Mouse (Mus musculus) hindbrain, postnatal 0 days (tissue): ENCODE results near the gene Itih1. TPM values are rescaled to one million over a fixed set of nuclear protein-coding genes. Genes with fewer than 3 reads are reported as not detected.

ENCODE experiments used
- ATAC-seq: fragments of 200-750 bp; cut with Nextera tagmentation; 2 replicates; pipeline ENCODE4 v1.8.0; 2017; ENCODE audit warnings: mild to moderate bottlenecking, moderate TSS enrichment, moderate library complexity
- DNase-seq: peaks from one replicate; pipeline ENCODE4 v3.0.0-alpha.2; 2015; ENCODE audit warnings: low spot score
- H3K27ac ChIP-seq: fragments of 300-500 bp; sonication (generic); 2 replicates; pipeline ENCODE4 v1.5.1; 2014; ENCODE audit warnings: mild to moderate bottlenecking
- H3K27me3 ChIP-seq: fragments of 300-500 bp; sonication (generic); 2 replicates; pipeline ENCODE4 v1.6.1; 2014; ENCODE audit warnings: low read length, mixed read lengths; ENCODE audit not compliant: insufficient read depth
- H3K36me3 ChIP-seq: fragments of 300-500 bp; sonication (generic); 2 replicates; pipeline ENCODE4 v1.6.1; 2014; ENCODE audit warnings: low read length, mixed read lengths; ENCODE audit not compliant: insufficient read depth
- H3K4me1 ChIP-seq: fragments of 300-500 bp; sonication (generic); 2 replicates; pipeline ENCODE4 v1.6.1; 2014; ENCODE audit warnings: antibody characterized with exemption, low read length, mixed read lengths; ENCODE audit not compliant: insufficient read depth
- H3K4me2 ChIP-seq: fragments of 300-500 bp; sonication (generic); 2 replicates; pipeline ENCODE4 v1.6.1; 2014; ENCODE audit warnings: low read depth, mild to moderate bottlenecking, low read length, moderate library complexity, mixed read lengths
- H3K4me3 ChIP-seq: fragments of 300-500 bp; sonication (generic); 2 replicates; pipeline ENCODE4 v1.5.1; 2014; ENCODE audit warnings: low read length
- H3K9ac ChIP-seq: fragments of 300-500 bp; sonication (generic); replicated peaks from 2 replicates; pipeline ENCODE4 v1.6.1; 2014; ENCODE audit warnings: mild to moderate bottlenecking, low read length, moderate library complexity, mixed read lengths
- H3K9me3 ChIP-seq: fragments of 300-500 bp; sonication (generic); 2 replicates; pipeline ENCODE4 v1.6.1; 2016; ENCODE audit warnings: low read length, mixed read lengths
- CTCF ChIP-seq: IDR thresholded peaks from 2 replicates; pipeline ENCODE4 v1.5.1; 2016; ENCODE audit warnings: antibody characterized with exemption, control low read depth, low read depth
- WGBS: fragments of 180-500 bp; shearing (Covaris S2); extraction: QIAGEN DNeasy Blood & Tissue Kit; methylation state at CpG from one replicate; pipeline ENCODE4 v1.1.7; 2014; 5-methylcytosine and 5-hydroxymethylcytosine counted together
- polyA plus RNA-seq: library from polyadenylated mRNA; unstranded; fragments of >200 nt; fragmentation: Nextera tagmentation; extraction: Ambion mirVana; gene quantifications from 2 replicates; pipeline ENCODE4 v1.2.1, GENCODE M21; 2015
- total RNA-seq: library from RNA; depleted of rRNA; stranded (reverse); fragments of >200 nt; gene quantifications from 2 replicates; pipeline ENCODE4 v1.2.3, GENCODE M21; 2014; rRNA removed

The Itih1 gene
- total and polyA plus RNA-seq, 2 experiments from 2014 or later: not detected

DNA sequence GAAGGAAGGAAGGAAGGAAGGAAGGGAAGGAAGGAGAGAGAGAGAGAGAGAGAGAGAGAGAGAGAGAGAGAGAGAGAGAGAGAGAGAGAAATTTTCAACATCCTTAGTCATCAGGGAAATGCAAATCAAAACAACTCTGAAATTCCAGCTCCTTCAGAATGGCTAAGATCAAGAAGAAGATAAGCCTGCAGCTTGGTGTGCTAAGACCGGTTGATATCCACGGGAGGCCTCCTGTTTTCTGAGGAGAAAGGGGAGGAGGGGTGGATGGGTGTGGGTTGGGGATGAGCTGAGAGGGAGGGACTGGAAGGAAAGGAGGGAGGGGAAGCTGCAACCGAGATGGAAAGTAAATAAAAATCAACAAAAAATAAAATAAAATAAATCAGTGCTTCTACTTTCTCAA, 57.8 kb downstream of the Itih1 start:
- no peaks in the 10 kb centered on the region for H3K9me3 ChIP-seq
- H3K36me3 ChIP-seq: no peaks in the 10 kb centered on the region
- H3K4me3 ChIP-seq: no peak overlapping the region
- H3K4me2 ChIP-seq: no peak overlapping the region
- DNase-seq: no peak
- 0 out of 2 replicates have a peak, but pooled peaks cover 6% of the 10 kb centered on the region for H3K4me1 ChIP-seq
- no peak for TF ChIP-seq CTCF
- WGBS: 15% methylated on average over 3 of the region's 3 CpGs
- no peaks in the 10 kb centered on the region for H3K27me3 ChIP-seq
- no peak overlapping the region for H3K9ac ChIP-seq
- ATAC-seq: no peak
- H3K27ac ChIP-seq: no peak overlapping the region

GRCm38 (mm10) chr14:30881718-30882108, 61.4 kb downstream of the Itih1 start:
- Histone ChIP-seq H3K4me2 (no peak overlapping the region), H3K4me3 (no peak overlapping the region), H3K27me3 (no peaks in the 10 kb centered on the region), H3K9ac (no peak overlapping the region), H3K9me3 (no peaks in the 10 kb centered on the region), H3K4me1 (no peaks in the 10 kb centered on the region), H3K36me3 (no peaks in the 10 kb centered on the region), H3K27ac (no peak overlapping the region)
- ATAC-seq: 0 out of 2 replicates have a peak, but pooled peaks have one; percentile 24
- DNase-seq: no peak
- TF ChIP-seq CTCF: peak; percentile 22; the same call in 1 of the 2 replicates
- 88% methylated on average over 3 of the region's 3 CpGs for WGBS

DNA sequence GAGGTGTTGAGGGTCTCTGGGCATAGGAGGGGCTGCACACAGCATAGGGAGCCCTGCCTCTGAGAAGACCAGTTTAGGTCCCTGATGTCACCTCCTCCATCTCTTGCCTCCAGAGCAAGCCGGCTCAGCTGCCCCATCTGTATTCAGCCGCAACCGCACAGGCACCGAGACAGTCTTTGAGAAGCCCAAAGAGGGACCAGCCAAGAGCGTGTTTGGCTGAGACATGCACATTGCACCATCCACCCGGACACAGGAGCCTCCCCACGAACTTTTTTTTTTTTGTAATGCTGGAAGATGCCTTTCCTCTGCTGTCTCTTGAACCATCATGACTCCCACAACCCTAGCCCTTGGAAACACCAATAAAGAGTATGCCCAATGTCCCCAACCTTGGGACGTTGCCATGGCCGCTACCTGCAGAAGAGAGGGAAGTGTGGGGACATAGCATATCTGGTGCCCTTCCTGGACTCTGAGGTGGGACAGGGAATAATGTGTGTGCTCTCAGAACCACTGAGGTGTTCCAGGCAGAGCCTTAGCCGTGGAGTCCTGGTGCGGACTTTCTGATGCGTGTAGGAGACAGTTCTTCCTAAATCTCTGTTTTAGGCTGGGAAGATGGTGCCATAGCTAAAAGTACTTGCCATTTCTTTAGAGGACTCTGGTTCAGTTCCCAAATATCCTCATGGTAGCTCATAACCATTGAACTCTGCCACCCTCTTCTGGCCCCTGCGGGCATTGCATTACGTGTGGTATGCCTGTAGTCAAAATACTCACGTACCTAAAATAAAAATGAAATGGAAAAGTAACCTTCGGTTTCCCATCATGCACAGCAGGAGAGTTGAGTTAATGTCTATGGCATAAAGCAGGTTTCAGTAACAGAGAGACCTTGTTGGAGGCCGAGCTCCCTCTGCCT, 62.0 kb downstream of the Itih1 start:
- Histone ChIP-seq H3K4me2 (no peak overlapping the region), H3K4me3 (no peak overlapping the region), H3K9ac (no peak overlapping the region), H3K27ac (no peak overlapping the region), H3K4me1 (no peaks in the 10 kb centered on the region), H3K36me3 (no peaks in the 10 kb centered on the region), H3K27me3 (no peaks in the 10 kb centered on the region), H3K9me3 (no peaks in the 10 kb centered on the region)
- peak; percentile 36 for DNase-seq
- TF ChIP-seq CTCF: peak; percentile 59
- 85% methylated on average over 17 of the region's 17 CpGs for WGBS
- no peak for ATAC-seq

DNA sequence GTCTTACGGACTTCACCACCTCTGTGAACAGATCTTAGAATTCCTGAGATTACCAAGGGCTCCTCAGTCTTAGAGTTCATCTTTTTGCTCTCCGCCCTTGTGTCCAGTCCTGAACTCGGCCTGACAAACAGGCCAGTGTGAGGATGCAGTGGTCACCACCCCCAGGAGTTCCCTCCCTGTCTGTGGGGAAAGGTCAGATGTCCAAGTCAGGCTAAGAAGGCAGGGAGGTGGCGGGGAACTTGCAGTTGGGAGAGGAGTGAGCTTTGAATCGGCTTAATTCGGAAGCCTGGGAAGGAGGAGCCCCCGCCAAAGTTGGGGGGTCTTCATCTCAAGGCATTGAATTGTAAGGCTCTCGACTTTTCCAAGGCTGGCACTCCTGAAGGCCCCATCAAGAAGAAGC, 62.8 kb downstream of the Itih1 start:
- Histone ChIP-seq H3K4me3 (no peak overlapping the region), H3K4me2 (no peak overlapping the region), H3K4me1 (no peaks in the 10 kb centered on the region), H3K27me3 (no peaks in the 10 kb centered on the region), H3K36me3 (no peaks in the 10 kb centered on the region; the same call in 1 of the 2 replicates), H3K27ac (no peak overlapping the region), H3K9me3 (no peaks in the 10 kb centered on the region), H3K9ac (no peak overlapping the region)
- 82% methylated on average over 8 of the region's 8 CpGs for WGBS
- no peak for TF ChIP-seq CTCF
- no peak for ATAC-seq
- no peak for DNase-seq

DNA sequence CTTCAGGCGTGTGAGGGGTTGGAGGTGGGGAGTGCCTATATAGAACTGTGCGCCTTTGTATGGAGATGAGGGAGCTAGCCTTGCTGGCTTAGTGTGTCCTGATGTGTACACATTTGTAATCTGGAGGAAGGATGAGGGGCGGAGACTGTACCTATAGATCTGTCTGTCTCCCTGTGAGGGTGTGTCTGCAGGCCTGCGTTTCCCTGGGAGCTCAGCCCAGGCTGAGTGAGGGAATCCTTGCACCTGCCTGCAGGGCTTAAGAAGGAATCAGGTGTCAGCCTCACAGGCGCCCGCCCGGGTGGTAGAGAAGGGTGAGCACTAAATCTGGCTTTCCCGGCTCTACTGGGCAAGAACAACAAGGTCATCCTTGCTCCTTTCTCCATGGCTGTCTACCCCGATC, 63.3 kb downstream of the Itih1 start:
- H3K27me3 ChIP-seq: no peaks in the 10 kb centered on the region
- no peaks in the 10 kb centered on the region for H3K4me1 ChIP-seq
- H3K9me3 ChIP-seq: no peaks in the 10 kb centered on the region
- H3K9ac ChIP-seq: no peak overlapping the region
- 72% methylated on average over 9 of the region's 9 CpGs for WGBS
- ATAC-seq (no peak), DNase-seq (no peak)
- no peak for TF ChIP-seq CTCF
- no peak overlapping the region for H3K4me2 ChIP-seq
- no peak overlapping the region for H3K27ac ChIP-seq
- no peak overlapping the region for H3K4me3 ChIP-seq
- H3K36me3 ChIP-seq: no peaks in the 10 kb centered on the region; the same call in 1 of the 2 replicates

Other genes with a start within 250 kb of the Itih1 start
- gene Sfmbt1, start 228.4 kb downstream of the Itih1 start, total RNA-seq: 5.8 and 9.7 TPM in 2 replicates
- gene Sfmbt1, start 228.4 kb downstream of the Itih1 start, polyA plus RNA-seq: 13.3 and 13.4 TPM in 2 replicates
- 14.6 and 15.2 TPM in 2 replicates for gene Tmem110, start 117.7 kb downstream of the Itih1 start, total RNA-seq
- 12.8 and 14.6 TPM in 2 replicates for gene Tmem110, start 117.7 kb downstream of the Itih1 start, polyA plus RNA-seq
- 1.1 and 3.2 TPM in 2 replicates for gene Mustn1, start 64.1 kb downstream of the Itih1 start, total RNA-seq
- gene Mustn1, start 64.1 kb downstream of the Itih1 start, polyA plus RNA-seq: 1.2 and 1.9 TPM in 2 replicates
- gene Itih4, start 56.8 kb downstream of the Itih1 start, total RNA-seq: 0.05 and 0.07 TPM in 2 replicates
- gene Itih4, start 56.8 kb downstream of the Itih1 start, polyA plus RNA-seq: not detected in 2 replicates
- gene Itih3, start 19.5 kb downstream of the Itih1 start, total RNA-seq: 8.6 and 14.1 TPM in 2 replicates
- gene Itih3, start 19.5 kb downstream of the Itih1 start, polyA plus RNA-seq: 8.2 and 10.1 TPM in 2 replicates
- 8.4 and 13.3 TPM in 2 replicates for gene Nek4, start 8.1 kb upstream of the Itih1 start, total RNA-seq
- gene Nek4, start 8.1 kb upstream of the Itih1 start, polyA plus RNA-seq: 11.8 and 12.8 TPM in 2 replicates
- gene Glt8d1, start 58.1 kb upstream of the Itih1 start, total RNA-seq: 34.2 and 42.1 TPM in 2 replicates
- 43.2 and 47.3 TPM in 2 replicates for gene Glt8d1, start 58.1 kb upstream of the Itih1 start, polyA plus RNA-seq
- 226 and 285 TPM in 2 replicates for gene Spcs1, start 58.4 kb upstream of the Itih1 start, total RNA-seq
- gene Spcs1, start 58.4 kb upstream of the Itih1 start, polyA plus RNA-seq: 426 and 442 TPM in 2 replicates
- 43.2 and 43.4 TPM in 2 replicates for gene Pbrm1, start 75.8 kb upstream of the Itih1 start, total RNA-seq
- gene Pbrm1, start 75.8 kb upstream of the Itih1 start, polyA plus RNA-seq: 80.2 and 83.8 TPM in 2 replicates
- 26.6 and 28.4 TPM in 2 replicates for gene Gnl3, start 75.9 kb upstream of the Itih1 start, total RNA-seq
- 63.9 and 66.3 TPM in 2 replicates for gene Gnl3, start 75.9 kb upstream of the Itih1 start, polyA plus RNA-seq
- 0.93 and 5.0 TPM in 2 replicates for gene Smim4, start 185.7 kb upstream of the Itih1 start, total RNA-seq
- gene Smim4, start 185.7 kb upstream of the Itih1 start, polyA plus RNA-seq: 59.5 and 64.8 TPM in 2 replicates
- gene Nt5dc2, start 187.8 kb upstream of the Itih1 start, total RNA-seq: 209 and 236 TPM in 2 replicates
- 203 and 204 TPM in 2 replicates for gene Nt5dc2, start 187.8 kb upstream of the Itih1 start, polyA plus RNA-seq
- 31.2 and 35.4 TPM in 2 replicates for gene Stab1, start 225.4 kb upstream of the Itih1 start, total RNA-seq
- 10.5 and 11.5 TPM in 2 replicates for gene Stab1, start 225.4 kb upstream of the Itih1 start, polyA plus RNA-seq